Mouse (Mus musculus): ENCODE results near the gene Ppard. TPM values are rescaled to one million over a fixed set of nuclear protein-coding genes. Genes with fewer than 3 reads are reported as not detected.

The Ppard gene
- polyA plus RNA-seq, 1 experiment = 132 TPM

DNA sequence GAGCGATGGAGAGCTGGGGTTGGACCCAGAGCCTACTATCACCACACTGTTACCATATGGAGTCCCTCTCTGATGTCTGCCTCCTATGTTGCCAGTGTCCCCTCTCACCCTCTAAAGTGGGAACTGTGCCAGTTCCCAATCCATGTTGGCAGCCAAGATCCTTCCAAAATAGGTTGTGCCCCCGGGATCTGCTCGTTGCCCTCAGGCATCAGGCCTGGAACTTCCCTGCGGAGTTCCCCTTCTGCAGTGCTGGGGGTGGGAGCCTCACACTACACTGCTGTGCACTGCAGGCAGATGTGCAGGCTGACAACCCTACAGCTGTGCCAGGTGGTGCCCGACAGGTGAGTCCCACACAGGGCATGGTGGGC, 19.8 kb downstream of the Ppard start:
- Histone ChIP-seq H3K36me3 (replicated peaks; ENCODE audit: low read length) (peaks cover 69% of the 10 kb centered on the region), H3K27me3 (replicated peaks) (no peaks in the 10 kb centered on the region), H3K9me3 (no peaks in the 10 kb centered on the region), H3K4me1 (peaks cover 100% of the 10 kb centered on the region), H3K4me3 (replicated peaks) (peak overlapping the region; percentile 64)
- TF ChIP-seq GATA1 (IDR thresholded peaks at IDR 0.05; ENCODE audit: borderline replicate concordance, low read length) = no peak

DNA sequence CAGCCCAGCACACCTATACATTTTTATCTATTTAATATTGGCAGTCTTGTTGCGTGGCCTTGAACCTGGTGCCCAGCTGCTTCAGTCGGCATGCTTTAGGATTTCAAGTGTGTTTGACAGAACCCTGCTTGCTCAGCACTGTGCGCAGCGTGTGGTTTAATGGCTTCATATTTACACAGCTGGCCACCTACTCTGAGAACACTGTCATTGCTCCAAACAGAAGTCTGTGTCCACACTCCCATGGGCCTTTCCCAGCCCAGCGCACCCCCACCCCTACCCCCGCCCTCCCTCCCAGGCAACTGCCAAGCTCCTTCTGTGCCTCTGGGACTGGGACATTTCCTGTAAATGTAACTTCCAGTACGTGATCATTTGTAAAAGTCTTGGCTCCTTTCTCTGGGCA, 20.7 kb downstream of the Ppard start:
- Histone ChIP-seq H3K4me3 (replicated peaks) (no peak overlapping the region), H3K27me3 (replicated peaks) (no peaks in the 10 kb centered on the region), H3K9me3 (no peaks in the 10 kb centered on the region), H3K4me1 (peaks cover 100% of the 10 kb centered on the region), H3K36me3 (replicated peaks; ENCODE audit: low read length) (peaks cover 73% of the 10 kb centered on the region)
- TF ChIP-seq FLI1 (IDR thresholded peaks at IDR 0.05; ENCODE audit: low read length) (no peak), GATA1 (IDR thresholded peaks at IDR 0.05; ENCODE audit: borderline replicate concordance, low read length) (no peak)

DNA sequence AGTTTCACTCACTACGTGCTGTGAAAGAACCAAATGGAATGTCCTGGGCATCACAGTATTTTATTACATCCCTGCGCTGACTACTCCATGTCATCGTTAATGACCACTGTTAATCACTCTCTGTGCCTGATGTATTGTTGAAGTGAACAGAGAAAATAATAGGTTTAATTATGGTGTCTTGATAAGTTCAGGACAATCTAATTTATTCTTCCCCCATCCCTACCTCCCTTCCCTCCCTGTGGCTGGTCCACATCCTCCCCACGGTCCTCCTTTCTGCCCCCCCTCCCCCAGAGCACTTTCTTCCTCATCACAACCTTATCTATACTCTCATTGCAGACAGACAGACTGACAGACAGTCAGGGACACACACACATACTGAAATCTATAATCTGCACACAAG, 22.3 kb downstream of the Ppard start:
- peaks cover 73% of the 10 kb centered on the region for H3K36me3 ChIP-seq (replicated peaks; ENCODE audit: low read length)
- H3K27me3 ChIP-seq (replicated peaks) = no peaks in the 10 kb centered on the region
- TF ChIP-seq FLI1 (IDR thresholded peaks at IDR 0.05; ENCODE audit: low read length) (no peak), GATA1 (IDR thresholded peaks at IDR 0.05; ENCODE audit: borderline replicate concordance, low read length) (no peak)
- H3K4me1 ChIP-seq = peaks cover 100% of the 10 kb centered on the region
- peak overlapping the region; percentile 38 for H3K4me3 ChIP-seq (replicated peaks)
- peaks cover 7% of the 10 kb centered on the region for H3K9me3 ChIP-seq

DNA sequence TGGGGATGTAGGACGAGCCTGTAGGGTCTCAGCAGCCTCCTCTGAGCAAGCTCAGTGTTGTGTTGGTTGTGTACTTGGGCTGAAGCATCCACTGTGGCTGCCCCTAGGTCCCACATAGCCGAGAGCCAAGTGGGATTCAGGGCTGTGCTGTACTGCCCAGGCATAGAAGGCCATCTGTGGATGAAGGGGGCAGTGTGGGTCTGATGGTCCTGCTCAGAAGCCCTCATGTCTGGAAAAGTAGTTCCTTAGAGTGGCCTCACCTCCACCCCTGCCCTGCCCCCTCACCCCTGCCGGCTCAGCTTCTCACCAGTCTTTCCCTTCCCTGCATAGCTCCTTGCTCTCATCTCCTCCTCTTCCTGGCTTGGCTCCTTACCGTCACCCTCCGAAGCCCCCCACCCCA, 23.2 kb downstream of the Ppard start:
- no peak for TF ChIP-seq GATA1 (IDR thresholded peaks at IDR 0.05; ENCODE audit: borderline replicate concordance, low read length)
- TF ChIP-seq FLI1 (IDR thresholded peaks at IDR 0.05; ENCODE audit: low read length) = no peak
- Histone ChIP-seq H3K4me1 (peaks cover 100% of the 10 kb centered on the region), H3K27me3 (replicated peaks) (no peaks in the 10 kb centered on the region), H3K9me3 (peaks cover 10% of the 10 kb centered on the region), H3K36me3 (replicated peaks; ENCODE audit: low read length) (peaks cover 73% of the 10 kb centered on the region), H3K4me3 (replicated peaks) (peak overlapping the region; percentile 88)

DNA sequence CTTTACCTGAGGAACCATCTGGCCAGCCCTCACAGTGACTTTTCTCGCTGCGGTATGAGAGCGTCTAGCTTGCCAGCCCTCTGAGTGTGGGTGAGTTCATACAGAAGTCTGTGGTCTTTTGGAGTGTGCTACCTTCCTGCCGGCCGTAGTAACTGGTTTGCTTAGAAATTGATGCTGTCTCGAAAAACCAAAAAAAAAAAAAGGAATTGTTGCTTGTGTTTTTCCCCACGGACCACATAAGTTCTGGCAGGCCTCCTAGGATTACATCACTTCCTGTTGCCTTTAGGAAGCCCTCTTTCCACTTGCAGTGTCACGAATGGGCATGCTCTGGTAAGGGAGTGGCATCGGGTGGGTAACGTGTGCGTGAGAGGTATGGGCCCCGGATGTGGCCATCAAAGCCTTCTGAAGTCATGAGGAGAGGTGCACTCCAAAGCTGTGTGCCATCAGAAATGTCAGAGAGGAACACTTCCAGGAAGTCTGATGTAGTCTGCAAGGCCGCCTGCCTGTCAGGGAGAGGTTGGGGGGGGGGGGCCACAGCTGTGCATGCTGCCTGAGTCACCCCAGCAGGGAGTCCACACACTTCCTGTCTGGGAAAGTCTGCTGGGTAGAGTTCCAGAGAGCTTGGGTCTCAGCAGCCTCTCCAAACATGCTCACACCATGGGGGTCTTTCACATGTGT, 24.3 kb downstream of the Ppard start:
- Histone ChIP-seq H3K9me3 (peaks cover 10% of the 10 kb centered on the region), H3K4me1 (peaks cover 100% of the 10 kb centered on the region), H3K36me3 (replicated peaks; ENCODE audit: low read length) (peaks cover 73% of the 10 kb centered on the region), H3K4me3 (replicated peaks) (peak overlapping the region; percentile 88), H3K27me3 (replicated peaks) (no peaks in the 10 kb centered on the region)
- TF ChIP-seq FLI1 (IDR thresholded peaks at IDR 0.05; ENCODE audit: low read length) = no peak; the same call in 1 of the 2 replicates
- TF ChIP-seq GATA1 (IDR thresholded peaks at IDR 0.05; ENCODE audit: borderline replicate concordance, low read length) = no peak

DNA sequence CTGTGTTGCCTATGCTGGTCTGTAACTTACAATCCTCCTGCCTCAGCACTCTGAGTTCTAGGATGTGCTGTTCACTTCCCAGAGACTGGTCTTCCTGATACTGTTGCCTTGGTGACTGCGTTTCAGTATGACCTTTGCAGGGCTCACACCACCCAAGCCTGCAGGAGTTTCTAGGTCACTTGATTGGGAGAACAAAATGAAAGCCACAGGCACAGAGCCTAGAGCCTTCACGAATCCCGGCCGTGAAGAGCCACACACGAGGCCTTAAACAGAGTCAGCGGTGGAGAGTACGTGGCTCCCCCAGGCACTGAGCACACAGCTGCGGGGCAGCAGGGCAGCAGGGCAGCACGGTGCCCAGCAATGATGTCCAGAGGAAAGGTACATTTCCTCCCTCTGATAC, 25.8 kb downstream of the Ppard start:
- peaks cover 96% of the 10 kb centered on the region for H3K4me1 ChIP-seq
- H3K4me3 ChIP-seq (replicated peaks) = peak overlapping the region; percentile 50
- peaks cover 10% of the 10 kb centered on the region for H3K9me3 ChIP-seq
- H3K36me3 ChIP-seq (replicated peaks; ENCODE audit: low read length) = peaks cover 68% of the 10 kb centered on the region
- H3K27me3 ChIP-seq (replicated peaks) = no peaks in the 10 kb centered on the region
- TF ChIP-seq GATA1 (IDR thresholded peaks at IDR 0.05; ENCODE audit: borderline replicate concordance, low read length) (no peak), FLI1 (IDR thresholded peaks at IDR 0.05; ENCODE audit: low read length) (no peak)

DNA sequence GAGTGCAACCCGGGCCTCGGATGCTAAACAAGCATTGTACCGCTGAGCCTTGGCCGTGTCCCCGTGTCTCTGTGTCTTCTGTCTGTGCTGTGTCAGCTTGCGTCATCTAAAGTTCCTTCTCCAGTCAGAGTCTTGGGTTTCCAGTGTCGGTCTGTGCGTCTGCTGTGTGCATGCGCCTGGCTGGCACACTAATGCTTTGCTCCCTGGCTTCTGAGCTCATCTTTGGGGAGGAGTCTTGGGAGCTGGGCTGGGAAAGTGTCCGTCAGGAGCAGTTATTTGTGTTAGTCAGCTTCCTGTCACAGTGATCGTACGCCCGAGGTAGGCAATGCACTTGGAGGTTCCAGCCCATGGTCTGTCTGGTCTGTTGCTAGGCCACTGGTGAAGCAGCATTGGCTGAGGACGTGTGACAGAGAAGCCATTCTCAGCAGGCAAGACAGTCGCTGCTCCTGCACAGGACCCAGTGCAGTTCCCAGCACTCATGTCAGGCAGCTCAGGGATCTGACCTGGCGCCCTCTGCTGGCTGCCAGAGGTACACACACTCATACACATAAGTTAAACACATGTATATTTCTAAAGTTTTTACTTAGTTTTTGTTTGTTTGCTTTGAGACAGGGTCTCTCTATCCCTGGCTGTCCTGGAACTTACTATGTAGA, 27.5 kb downstream of the Ppard start:
- TF ChIP-seq GATA1 (IDR thresholded peaks at IDR 0.05; ENCODE audit: borderline replicate concordance, low read length) (no peak), FLI1 (IDR thresholded peaks at IDR 0.05; ENCODE audit: low read length) (no peak)
- H3K4me3 ChIP-seq (replicated peaks) = peak overlapping the region; percentile 69
- H3K36me3 ChIP-seq (replicated peaks; ENCODE audit: low read length) = peaks cover 74% of the 10 kb centered on the region

DNA sequence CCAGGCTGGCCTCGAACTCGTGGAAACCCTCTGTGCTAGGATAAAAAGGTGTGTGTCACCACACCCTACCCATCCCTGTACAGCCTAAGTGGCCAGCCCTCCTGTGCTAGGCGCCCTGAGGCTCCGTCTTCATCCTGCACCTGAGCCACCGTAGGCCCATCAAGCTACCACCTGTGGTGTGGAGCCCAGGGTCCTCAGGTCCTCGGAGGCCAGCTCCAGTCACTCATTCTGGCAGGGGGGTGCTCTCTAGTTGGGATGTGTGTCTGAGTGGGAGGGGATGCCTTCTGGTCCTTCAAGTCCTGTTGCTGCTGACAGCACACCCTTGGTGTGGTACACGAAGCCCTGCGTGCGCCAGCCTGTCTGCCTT, 28.0 kb downstream of the Ppard start:
- TF ChIP-seq FLI1 (IDR thresholded peaks at IDR 0.05; ENCODE audit: low read length) = no peak
- TF ChIP-seq GATA1 (IDR thresholded peaks at IDR 0.05; ENCODE audit: borderline replicate concordance, low read length) = no peak
- Histone ChIP-seq H3K9me3 (peaks cover 10% of the 10 kb centered on the region), H3K27me3 (replicated peaks) (no peaks in the 10 kb centered on the region), H3K4me3 (replicated peaks) (peak overlapping the region; percentile 57), H3K4me1 (peaks cover 96% of the 10 kb centered on the region), H3K36me3 (replicated peaks; ENCODE audit: low read length) (peaks cover 74% of the 10 kb centered on the region)

More for the DNA sequence above, 27.5 kb downstream of the Ppard start:
- Histone ChIP-seq H3K9me3 (peaks cover 10% of the 10 kb centered on the region), H3K27me3 (replicated peaks) (no peaks in the 10 kb centered on the region), H3K4me1 (peaks cover 96% of the 10 kb centered on the region)

DNA sequence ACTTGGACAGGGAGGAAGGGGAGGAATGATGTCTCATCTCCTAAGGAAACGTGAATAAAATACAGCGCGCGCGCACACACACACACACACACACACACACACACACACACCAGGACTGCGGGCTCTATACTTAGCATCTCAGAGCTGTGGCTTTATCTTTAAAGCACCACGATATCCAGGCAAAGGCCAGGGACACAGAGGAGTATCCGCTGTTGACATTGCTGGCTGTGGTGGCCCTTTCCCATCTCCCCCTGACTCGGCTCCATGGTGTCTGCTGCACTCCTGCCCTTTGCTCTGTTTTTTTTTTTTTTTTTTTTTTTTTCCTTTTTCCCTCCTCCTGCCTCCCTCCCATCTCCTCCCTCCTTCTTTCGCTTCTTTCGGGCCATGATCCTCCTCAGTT, 29.3 kb downstream of the Ppard start:
- no peak for TF ChIP-seq FLI1 (IDR thresholded peaks at IDR 0.05; ENCODE audit: low read length)
- TF ChIP-seq GATA1 (IDR thresholded peaks at IDR 0.05; ENCODE audit: borderline replicate concordance, low read length) = no peak
- peaks cover 96% of the 10 kb centered on the region for H3K4me1 ChIP-seq
- H3K9me3 ChIP-seq = peaks cover 10% of the 10 kb centered on the region
- peaks cover 85% of the 10 kb centered on the region for H3K36me3 ChIP-seq (replicated peaks; ENCODE audit: low read length)
- no peak overlapping the region for H3K4me3 ChIP-seq (replicated peaks)
- no peaks in the 10 kb centered on the region for H3K27me3 ChIP-seq (replicated peaks)

DNA sequence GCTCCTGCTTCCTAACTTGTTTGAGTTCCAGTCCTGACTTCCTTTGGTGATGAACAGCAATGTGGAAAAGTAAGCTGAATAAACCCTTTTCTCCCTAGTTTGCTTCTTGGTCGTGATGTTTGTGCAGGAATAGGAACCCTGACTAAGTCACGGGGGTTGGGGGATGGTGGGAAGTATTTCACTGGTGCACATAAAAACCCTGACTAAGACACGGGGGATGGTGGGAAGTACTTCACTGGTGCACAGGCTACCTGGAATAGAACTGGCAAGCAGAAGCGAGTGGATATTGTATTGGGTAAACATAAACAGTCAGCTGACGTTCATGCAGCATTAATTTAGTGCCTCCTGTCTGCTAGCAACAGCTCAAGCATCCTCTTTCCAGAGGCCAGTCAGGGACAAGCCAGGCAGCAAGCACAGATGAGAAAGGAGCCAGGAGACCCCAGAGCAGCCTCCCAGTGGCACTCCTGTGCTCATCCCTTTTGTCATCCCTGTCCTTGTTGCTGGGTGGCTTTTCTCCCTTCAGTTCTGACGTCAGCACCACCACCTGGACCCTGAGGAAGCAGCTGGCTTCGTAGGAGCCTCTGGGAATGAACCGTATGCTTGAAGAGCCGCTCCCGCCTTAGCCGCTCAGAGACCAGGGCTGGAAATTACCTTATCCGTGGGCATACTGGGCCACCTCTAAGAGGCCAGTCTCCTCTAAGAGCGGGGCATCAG, 30.8 kb downstream of the Ppard start:
- peaks cover 10% of the 10 kb centered on the region for H3K9me3 ChIP-seq
- peaks cover 90% of the 10 kb centered on the region for H3K4me1 ChIP-seq
- H3K4me3 ChIP-seq (replicated peaks) = no peak overlapping the region
- TF ChIP-seq GATA1 (IDR thresholded peaks at IDR 0.05; ENCODE audit: borderline replicate concordance, low read length) (no peak), FLI1 (IDR thresholded peaks at IDR 0.05; ENCODE audit: low read length) (no peak)
- H3K27me3 ChIP-seq (replicated peaks) = no peaks in the 10 kb centered on the region
- peaks cover 85% of the 10 kb centered on the region for H3K36me3 ChIP-seq (replicated peaks; ENCODE audit: low read length)

All from megakaryocyte, embryonic 14.5 days (primary cell).